Mouse (Mus musculus): ENCODE data around the gene Prelid3b. TPM values are rescaled to one million over a fixed set of nuclear protein-coding genes. Genes with fewer than 3 reads are reported as not detected.
A peak's percentile ranks its signal among the peaks of the same experiment; 100 is the strongest.

The Prelid3b gene
- polyA plus RNA-seq, 1 experiment from 2014 or later: 132 TPM

DNA sequence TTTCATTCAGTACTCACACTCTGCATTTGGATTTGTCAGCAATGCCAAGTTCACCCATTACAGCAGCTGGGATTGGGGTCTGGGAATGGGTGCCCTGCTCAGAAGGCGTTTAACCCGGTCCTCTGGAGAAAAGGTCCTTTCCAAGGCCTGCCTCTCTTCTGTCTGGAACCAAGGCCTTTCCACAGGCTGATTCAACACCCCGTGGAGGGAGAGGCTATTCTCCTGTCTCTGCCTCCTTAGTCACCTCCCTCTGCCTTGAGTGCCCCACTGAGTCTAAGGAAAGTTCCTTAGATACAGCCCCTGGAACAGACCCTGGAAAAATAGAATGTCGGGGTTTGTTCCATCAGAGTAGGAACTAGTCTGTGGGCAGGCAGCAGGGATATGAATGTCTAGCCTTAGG lies 24.5 kb downstream of the Prelid3b start:
- H3K9ac ChIP-seq (ENCODE audit: low read depth, low read length): no peak overlapping the region
- 83% methylated on average over 4 of the region's 4 CpGs for WGBS
- no peaks in the 10 kb centered on the region for H3K27me3 ChIP-seq (replicated peaks; ENCODE audit: control insufficient read depth, insufficient read depth, low read length)
- H3K27ac ChIP-seq (replicated peaks; ENCODE audit: low read depth, low read length): no peak overlapping the region
- H3K4me2 ChIP-seq (ENCODE audit: low read depth, low read length): no peak overlapping the region
- no peaks in the 10 kb centered on the region for H3K36me3 ChIP-seq (ENCODE audit: control insufficient read depth, insufficient read depth, low read length)
- no peak for DNase-seq (ENCODE audit: low spot score)
- no peak for ATAC-seq (ENCODE audit: low read depth)
- no peak overlapping the region for H3K4me3 ChIP-seq (ENCODE audit: low read depth, low read length)
- H3K4me1 ChIP-seq (ENCODE audit: control insufficient read depth, insufficient read depth, low read length): 0 out of 2 replicates have a peak, but pooled peaks cover 8% of the 10 kb centered on the region
- H3K9me3 ChIP-seq (ENCODE audit: control insufficient read depth, low read length): no peaks in the 10 kb centered on the region

DNA sequence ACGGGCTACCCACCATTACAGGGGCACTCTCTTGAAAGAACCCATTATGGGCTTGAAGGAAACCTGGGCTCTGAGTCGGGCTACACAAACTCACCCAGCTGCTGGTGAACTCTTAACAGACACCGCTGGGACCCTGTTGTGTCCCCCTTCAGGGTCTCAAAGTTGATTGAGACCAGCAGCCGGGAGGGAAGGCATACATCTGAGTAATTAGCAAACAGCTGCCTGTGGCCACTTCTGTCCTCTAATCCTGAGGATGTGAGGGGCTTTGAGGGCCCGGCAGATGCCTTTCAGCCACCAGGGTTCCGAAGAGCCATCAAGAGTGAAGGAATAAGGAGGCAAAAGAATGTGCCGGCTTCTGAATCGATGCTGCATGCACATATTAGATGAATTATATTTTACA lies 26.0 kb downstream of the Prelid3b start:
- DNase-seq (ENCODE audit: low spot score): peak; percentile 70
- H3K4me3 ChIP-seq (ENCODE audit: low read depth, low read length): no peak overlapping the region
- no peak overlapping the region for H3K4me2 ChIP-seq (ENCODE audit: low read depth, low read length)
- ATAC-seq (ENCODE audit: low read depth): peak; percentile 19; the same call in 1 of the 2 replicates
- 0 out of 2 replicates have a peak, but pooled peaks cover 8% of the 10 kb centered on the region for H3K4me1 ChIP-seq (ENCODE audit: control insufficient read depth, insufficient read depth, low read length)
- no peaks in the 10 kb centered on the region for H3K27me3 ChIP-seq (replicated peaks; ENCODE audit: control insufficient read depth, insufficient read depth, low read length)
- H3K27ac ChIP-seq (replicated peaks; ENCODE audit: low read depth, low read length): no peak overlapping the region
- no peak overlapping the region for H3K9ac ChIP-seq (ENCODE audit: low read depth, low read length)
- H3K36me3 ChIP-seq (ENCODE audit: control insufficient read depth, insufficient read depth, low read length): no peaks in the 10 kb centered on the region
- no peaks in the 10 kb centered on the region for H3K9me3 ChIP-seq (ENCODE audit: control insufficient read depth, low read length)
- WGBS: 40% methylated on average over 8 of the region's 8 CpGs

DNA sequence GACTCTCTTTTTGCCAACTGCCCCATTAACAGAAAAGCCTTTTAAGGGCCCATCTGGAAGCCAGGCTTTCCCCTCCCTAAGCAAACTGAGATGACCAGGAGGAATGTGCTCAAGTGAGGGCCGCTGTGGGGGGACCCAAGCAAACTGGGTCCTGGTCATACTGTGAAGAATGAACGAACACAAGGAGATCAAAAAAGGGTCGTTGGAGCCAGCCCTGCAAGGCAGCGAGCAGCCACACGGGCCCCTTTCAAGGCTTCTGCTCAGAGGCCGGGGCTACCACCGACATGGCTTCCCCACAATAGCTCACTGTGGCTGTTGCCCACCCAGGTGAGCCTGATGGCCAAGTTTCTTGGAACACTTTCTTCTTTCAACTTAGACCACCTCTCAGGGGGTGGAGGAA lies 26.4 kb downstream of the Prelid3b start:
- no peak overlapping the region for H3K9ac ChIP-seq (ENCODE audit: low read depth, low read length)
- no peak overlapping the region for H3K4me3 ChIP-seq (ENCODE audit: low read depth, low read length)
- no peaks in the 10 kb centered on the region for H3K36me3 ChIP-seq (ENCODE audit: control insufficient read depth, insufficient read depth, low read length)
- ATAC-seq (ENCODE audit: low read depth): peak; percentile 20; the same call in 1 of the 2 replicates
- H3K9me3 ChIP-seq (ENCODE audit: control insufficient read depth, low read length): no peaks in the 10 kb centered on the region
- no peaks in the 10 kb centered on the region for H3K27me3 ChIP-seq (replicated peaks; ENCODE audit: control insufficient read depth, insufficient read depth, low read length)
- 0 out of 2 replicates have a peak overlapping the region, but pooled peaks have one; percentile 5 for H3K27ac ChIP-seq (replicated peaks; ENCODE audit: low read depth, low read length)
- no peak overlapping the region for H3K4me2 ChIP-seq (ENCODE audit: low read depth, low read length)
- 0 out of 2 replicates have a peak, but pooled peaks cover 8% of the 10 kb centered on the region for H3K4me1 ChIP-seq (ENCODE audit: control insufficient read depth, insufficient read depth, low read length)
- DNase-seq (ENCODE audit: low spot score): peak; percentile 42
- 36% methylated on average over 7 of the region's 7 CpGs for WGBS

DNA sequence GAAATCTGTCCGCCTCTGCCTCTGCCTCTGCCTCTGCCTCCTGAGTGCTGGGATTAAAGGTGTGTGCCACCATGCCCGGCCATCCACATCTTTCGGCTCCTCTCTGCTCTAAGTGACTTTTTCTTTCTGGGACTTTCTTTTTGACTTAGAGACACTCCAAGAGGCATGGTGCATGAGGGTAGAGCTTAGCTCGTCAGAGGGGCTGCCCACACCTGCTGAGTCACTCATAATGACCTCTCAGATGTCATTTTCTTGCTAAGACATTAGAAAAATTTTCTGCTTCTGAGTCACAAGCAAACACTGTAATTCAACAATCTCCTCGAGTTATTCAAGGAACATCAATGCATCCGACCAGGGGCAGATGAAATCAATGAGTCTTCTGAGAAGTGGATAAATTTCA lies 27.9 kb downstream of the Prelid3b start:
- DNase-seq (ENCODE audit: low spot score) (no peak), ATAC-seq (ENCODE audit: low read depth) (no peak)
- 78% methylated on average over 6 of the region's 6 CpGs for WGBS
- Histone ChIP-seq H3K4me2 (ENCODE audit: low read depth, low read length) (no peak overlapping the region), H3K9me3 (ENCODE audit: control insufficient read depth, low read length) (no peaks in the 10 kb centered on the region), H3K4me1 (ENCODE audit: control insufficient read depth, insufficient read depth, low read length) (0 out of 2 replicates have a peak, but pooled peaks cover 8% of the 10 kb centered on the region), H3K9ac (ENCODE audit: low read depth, low read length) (no peak overlapping the region), H3K27ac (replicated peaks; ENCODE audit: low read depth, low read length) (no peak overlapping the region), H3K36me3 (ENCODE audit: control insufficient read depth, insufficient read depth, low read length) (no peaks in the 10 kb centered on the region), H3K4me3 (ENCODE audit: low read depth, low read length) (no peak overlapping the region), H3K27me3 (replicated peaks; ENCODE audit: control insufficient read depth, insufficient read depth, low read length) (no peaks in the 10 kb centered on the region)

DNA sequence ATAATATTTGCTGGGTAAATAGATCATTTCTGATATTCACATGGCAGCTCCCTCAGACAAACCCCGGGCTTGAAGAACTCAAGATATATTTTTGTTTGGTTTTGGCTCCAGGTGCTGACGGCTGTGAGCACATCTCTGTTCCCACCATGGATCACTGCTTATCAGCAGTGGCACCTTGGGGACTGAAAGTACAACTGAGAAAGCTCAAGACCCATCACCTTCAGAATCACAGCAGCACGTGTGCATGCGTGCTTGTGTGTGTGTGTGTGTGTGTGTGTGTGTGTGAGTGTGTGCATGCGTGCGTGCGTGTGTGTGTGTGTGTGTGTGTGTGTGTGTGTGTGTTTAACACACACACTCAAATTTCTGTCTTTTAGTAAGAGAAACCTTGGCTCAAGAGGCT lies 28.5 kb downstream of the Prelid3b start:
- Histone ChIP-seq H3K4me2 (ENCODE audit: low read depth, low read length) (no peak overlapping the region), H3K4me3 (ENCODE audit: low read depth, low read length) (no peak overlapping the region), H3K9ac (ENCODE audit: low read depth, low read length) (no peak overlapping the region), H3K27ac (replicated peaks; ENCODE audit: low read depth, low read length) (no peak overlapping the region), H3K27me3 (replicated peaks; ENCODE audit: control insufficient read depth, insufficient read depth, low read length) (no peaks in the 10 kb centered on the region), H3K9me3 (ENCODE audit: control insufficient read depth, low read length) (no peaks in the 10 kb centered on the region), H3K36me3 (ENCODE audit: control insufficient read depth, insufficient read depth, low read length) (no peaks in the 10 kb centered on the region), H3K4me1 (ENCODE audit: control insufficient read depth, insufficient read depth, low read length) (0 out of 2 replicates have a peak, but pooled peaks cover 11% of the 10 kb centered on the region)
- DNase-seq (ENCODE audit: low spot score): no peak
- no peak for ATAC-seq (ENCODE audit: low read depth)
- 77% methylated on average over 7 of the region's 7 CpGs for WGBS

DNA sequence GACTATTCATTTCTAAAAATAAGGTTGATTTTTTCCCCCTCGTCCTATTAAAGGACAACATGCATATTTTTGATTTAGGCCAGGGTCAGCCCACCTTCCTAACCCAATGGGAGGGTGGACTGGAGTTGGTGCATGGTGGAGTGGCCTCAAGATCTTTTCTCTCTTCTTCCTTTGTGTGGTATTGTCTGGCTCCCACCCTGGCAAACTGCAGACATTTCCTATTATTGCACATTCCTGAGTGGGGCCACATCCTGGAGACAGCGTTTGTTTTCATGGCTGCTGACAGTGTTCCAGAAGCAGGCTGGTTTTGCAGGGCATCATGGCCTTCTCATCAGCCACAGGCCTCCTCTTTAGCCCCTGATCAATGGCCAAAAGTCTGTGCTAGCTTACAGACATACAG lies 29.8 kb downstream of the Prelid3b start:
- 39% methylated on average over 2 of the region's 2 CpGs for WGBS

DNA sequence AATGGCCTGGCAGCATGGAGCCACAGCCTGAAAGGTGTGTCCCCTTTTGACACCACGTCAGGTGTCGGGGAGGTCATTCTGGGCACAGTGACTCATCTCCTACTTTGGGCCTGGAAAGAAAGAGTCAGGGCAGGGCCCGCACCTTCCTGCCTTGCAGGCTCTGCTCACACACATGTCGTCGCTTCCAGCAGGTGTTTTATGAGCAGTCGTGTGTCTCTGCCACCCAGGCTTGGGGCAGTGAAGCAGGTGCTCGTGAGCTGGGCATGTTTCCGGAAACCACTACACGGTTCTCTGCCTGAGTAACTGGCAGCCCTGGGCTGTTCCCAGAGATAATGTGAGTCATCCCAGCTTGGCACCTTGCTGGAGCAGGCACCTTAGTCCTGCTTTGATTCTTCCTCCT lies 30.4 kb downstream of the Prelid3b start:
- whole genome bisulfite sequencing: 75% methylated on average over 9 of the region's 9 CpGs
- Histone ChIP-seq H3K36me3 (ENCODE audit: control insufficient read depth, insufficient read depth, low read length) (no peaks in the 10 kb centered on the region), H3K27me3 (replicated peaks; ENCODE audit: control insufficient read depth, insufficient read depth, low read length) (no peaks in the 10 kb centered on the region), H3K4me1 (ENCODE audit: control insufficient read depth, insufficient read depth, low read length) (peaks cover 20% of the 10 kb centered on the region; the same call in 1 of the 2 replicates), H3K27ac (replicated peaks; ENCODE audit: low read depth, low read length) (peak overlapping the region; percentile 58), H3K4me3 (ENCODE audit: low read depth, low read length) (no peak overlapping the region), H3K9me3 (ENCODE audit: control insufficient read depth, low read length) (no peaks in the 10 kb centered on the region), H3K9ac (ENCODE audit: low read depth, low read length) (no peak overlapping the region), H3K4me2 (ENCODE audit: low read depth, low read length) (no peak overlapping the region)
- DNase-seq (ENCODE audit: low spot score) (no peak), ATAC-seq (ENCODE audit: low read depth) (no peak)

More for the DNA sequence above, 29.8 kb downstream of the Prelid3b start:
- H3K4me3 ChIP-seq (ENCODE audit: low read depth, low read length): no peak overlapping the region
- no peak overlapping the region for H3K9ac ChIP-seq (ENCODE audit: low read depth, low read length)
- H3K36me3 ChIP-seq (ENCODE audit: control insufficient read depth, insufficient read depth, low read length): no peaks in the 10 kb centered on the region
- H3K27ac ChIP-seq (replicated peaks; ENCODE audit: low read depth, low read length): peak overlapping the region; percentile 58
- H3K27me3 ChIP-seq (replicated peaks; ENCODE audit: control insufficient read depth, insufficient read depth, low read length): no peaks in the 10 kb centered on the region
- DNase-seq (ENCODE audit: low spot score) (peak; percentile 20), ATAC-seq (ENCODE audit: low read depth) (no peak)
- H3K4me2 ChIP-seq (ENCODE audit: low read depth, low read length): no peak overlapping the region
- no peaks in the 10 kb centered on the region for H3K9me3 ChIP-seq (ENCODE audit: control insufficient read depth, low read length)
- peaks cover 18% of the 10 kb centered on the region; the same call in 1 of the 2 replicates for H3K4me1 ChIP-seq (ENCODE audit: control insufficient read depth, insufficient read depth, low read length)

DNA sequence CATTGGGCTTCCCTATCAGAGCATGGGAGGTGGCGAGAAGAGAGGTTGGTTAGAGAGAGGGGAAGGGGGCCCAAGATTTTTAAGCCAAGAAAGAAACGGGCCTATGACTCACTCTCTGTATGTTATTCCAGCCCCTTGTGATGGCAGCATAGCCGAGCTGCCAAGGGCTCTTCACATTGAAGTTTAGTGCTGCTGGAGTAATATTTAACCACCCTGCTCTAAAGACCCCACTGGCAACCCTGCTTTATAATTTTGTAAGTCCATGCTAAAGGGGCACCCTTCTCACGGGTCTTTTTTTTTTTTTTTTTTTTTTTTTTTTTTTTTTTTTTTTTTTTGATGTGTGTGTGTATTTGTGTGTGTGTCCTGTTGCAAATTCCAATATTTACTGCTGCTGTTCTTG lies 31.0 kb downstream of the Prelid3b start:
- Histone ChIP-seq H3K27me3 (replicated peaks; ENCODE audit: control insufficient read depth, insufficient read depth, low read length) (no peaks in the 10 kb centered on the region), H3K27ac (replicated peaks; ENCODE audit: low read depth, low read length) (no peak overlapping the region), H3K9ac (ENCODE audit: low read depth, low read length) (no peak overlapping the region), H3K4me2 (ENCODE audit: low read depth, low read length) (no peak overlapping the region), H3K4me1 (ENCODE audit: control insufficient read depth, insufficient read depth, low read length) (peaks cover 20% of the 10 kb centered on the region; the same call in 1 of the 2 replicates), H3K36me3 (ENCODE audit: control insufficient read depth, insufficient read depth, low read length) (no peaks in the 10 kb centered on the region), H3K4me3 (ENCODE audit: low read depth, low read length) (no peak overlapping the region), H3K9me3 (ENCODE audit: control insufficient read depth, low read length) (no peaks in the 10 kb centered on the region)
- DNase-seq (ENCODE audit: low spot score) (no peak), ATAC-seq (ENCODE audit: low read depth) (no peak)
- 73% methylated on average over 4 of the region's 4 CpGs for WGBS

DNA sequence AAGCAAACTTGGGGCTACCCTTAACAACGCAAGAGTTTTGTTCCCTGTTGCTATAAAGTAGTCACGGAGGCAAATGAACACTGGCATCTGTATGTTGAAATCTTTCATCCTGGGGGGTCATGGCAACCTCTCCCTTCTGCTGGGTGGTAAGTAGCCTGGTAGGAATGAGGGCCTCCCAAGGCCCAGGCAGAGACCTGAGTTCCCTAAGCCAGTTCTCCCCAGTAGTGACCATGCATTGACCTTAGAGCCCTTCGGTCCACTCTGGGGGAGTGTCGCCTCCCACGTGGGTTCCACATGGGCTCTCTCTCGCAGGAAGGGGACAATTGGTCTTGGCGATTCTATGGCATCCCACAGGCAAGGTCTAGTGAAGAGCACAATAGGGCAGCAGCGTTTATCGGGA lies 32.9 kb downstream of the Prelid3b start:
- H3K27me3 ChIP-seq (replicated peaks; ENCODE audit: control insufficient read depth, insufficient read depth, low read length): no peaks in the 10 kb centered on the region
- H3K9ac ChIP-seq (ENCODE audit: low read depth, low read length): no peak overlapping the region
- no peak overlapping the region for H3K4me3 ChIP-seq (ENCODE audit: low read depth, low read length)
- no peak overlapping the region for H3K4me2 ChIP-seq (ENCODE audit: low read depth, low read length)
- WGBS: 79% methylated on average over 9 of the region's 9 CpGs
- ATAC-seq (ENCODE audit: low read depth) (no peak), DNase-seq (ENCODE audit: low spot score) (no peak)
- H3K27ac ChIP-seq (replicated peaks; ENCODE audit: low read depth, low read length): no peak overlapping the region
- H3K9me3 ChIP-seq (ENCODE audit: control insufficient read depth, low read length): no peaks in the 10 kb centered on the region
- peaks cover 12% of the 10 kb centered on the region; the same call in 1 of the 2 replicates for H3K4me1 ChIP-seq (ENCODE audit: control insufficient read depth, insufficient read depth, low read length)
- H3K36me3 ChIP-seq (ENCODE audit: control insufficient read depth, insufficient read depth, low read length): peaks cover 6% of the 10 kb centered on the region; the same call in 1 of the 2 replicates
